In genomic region chr10:83927554-83927953, GRCm38 (mm10) we compare ENCODE assay signal across 18 mouse cellular contexts.
DNase-seq lines count a peak whose midpoint lies in the region; ATAC-seq and TF ChIP-seq lines count a peak whose summit lies in the region.
"Had no signal": no experiment of that assay in that cellular context is flagged by ENCODE, and none has a peak within 500 bp of the region (broad histone marks: within the 10 kb centered on the region; RNA-seq: fewer than 3 reads in every experiment).

No protein-coding gene starts in this region.

- H3K27me3 ChIP-seq in hindbrain, postnatal 0 days (ENCODE audit: insufficient read depth, low read length), result no peaks in the 10 kb centered on the region
- H3K27me3 ChIP-seq in hindbrain, embryonic 12.5 days, result no peaks in the 10 kb centered on the region
- H3K27me3 ChIP-seq in midbrain, postnatal 0 days (ENCODE audit: insufficient read depth, low read length), result no peaks in the 10 kb centered on the region
- H3K27me3 ChIP-seq in midbrain, embryonic 16.5 days (ENCODE audit: control insufficient read depth, insufficient read depth, low read depth, low read length), result no peaks in the 10 kb centered on the region
- H3K27me3 ChIP-seq in forebrain, embryonic 16.5 days (replicated peaks; ENCODE audit: control insufficient read depth, insufficient read depth, low read length), result no peaks in the 10 kb centered on the region
- H3K27me3 ChIP-seq in neural tube, embryonic 14.5 days (ENCODE audit: control insufficient read depth, insufficient read depth, low read length), result no peaks in the 10 kb centered on the region
- H3K27me3 ChIP-seq in kidney, embryonic 14.5 days (ENCODE audit: control insufficient read depth, insufficient read depth, low read length), result no peaks in the 10 kb centered on the region
- H3K27me3 ChIP-seq: embryonic facial prominence, embryonic 13.5 days; neural tube, embryonic 12.5 days had no signal

- H3K36me3 ChIP-seq in hindbrain, postnatal 0 days (ENCODE audit: insufficient read depth, low read length), result no peaks in the 10 kb centered on the region
- no peaks in the 10 kb centered on the region for H3K36me3 ChIP-seq in hindbrain, embryonic 12.5 days
- H3K36me3 ChIP-seq in midbrain, postnatal 0 days (ENCODE audit: insufficient read depth, low read length), result no peaks in the 10 kb centered on the region
- no peaks in the 10 kb centered on the region for H3K36me3 ChIP-seq in midbrain, embryonic 16.5 days (ENCODE audit: control insufficient read depth, insufficient read depth, low read length)
- H3K36me3 ChIP-seq in forebrain, embryonic 16.5 days (ENCODE audit: control insufficient read depth, insufficient read depth), result no peaks in the 10 kb centered on the region
- no peaks in the 10 kb centered on the region for H3K36me3 ChIP-seq in neural tube, embryonic 14.5 days (ENCODE audit: control insufficient read depth, insufficient read depth, low read length)
- no peaks in the 10 kb centered on the region for H3K36me3 ChIP-seq in kidney, embryonic 14.5 days (ENCODE audit: control insufficient read depth, insufficient read depth, low read length)
- H3K36me3 ChIP-seq: embryonic facial prominence, embryonic 13.5 days; neural tube, embryonic 12.5 days; stomach, embryonic 15.5 days had no signal

- H3K9me3 ChIP-seq in hindbrain, postnatal 0 days (ENCODE audit: low read length), result no peaks in the 10 kb centered on the region
- no peaks in the 10 kb centered on the region for H3K9me3 ChIP-seq in hindbrain, embryonic 12.5 days (replicated peaks)
- H3K9me3 ChIP-seq in midbrain, postnatal 0 days (ENCODE audit: low read length), result no peaks in the 10 kb centered on the region
- H3K9me3 ChIP-seq in midbrain, embryonic 16.5 days (replicated peaks; ENCODE audit: control insufficient read depth, low read length, poor library complexity, severe bottlenecking), result no peaks in the 10 kb centered on the region
- no peaks in the 10 kb centered on the region for H3K9me3 ChIP-seq in forebrain, embryonic 16.5 days (ENCODE audit: control insufficient read depth, low read length)
- H3K9me3 ChIP-seq in neural tube, embryonic 14.5 days (ENCODE audit: control insufficient read depth, low read length), result no peaks in the 10 kb centered on the region
- H3K9me3 ChIP-seq in kidney, embryonic 14.5 days (ENCODE audit: control insufficient read depth, low read length), result no peaks in the 10 kb centered on the region
- H3K9me3 ChIP-seq: embryonic facial prominence, embryonic 13.5 days; neural tube, embryonic 12.5 days; stomach, embryonic 15.5 days had no signal

- no peak overlapping the region for H3K4me3 ChIP-seq in hindbrain, postnatal 0 days (ENCODE audit: low read length)
- no peak overlapping the region for H3K4me3 ChIP-seq in hindbrain, embryonic 12.5 days
- H3K4me3 ChIP-seq in midbrain, postnatal 0 days (ENCODE audit: low read depth, low read length), result no peak overlapping the region
- H3K4me3 ChIP-seq in midbrain, embryonic 16.5 days (ENCODE audit: low read depth, low read length), result no peak overlapping the region
- no peak overlapping the region for H3K4me3 ChIP-seq in forebrain, embryonic 16.5 days (replicated peaks; ENCODE audit: low read length)
- no peak overlapping the region for H3K4me3 ChIP-seq in neural tube, embryonic 14.5 days (ENCODE audit: low read depth, low read length)
- H3K4me3 ChIP-seq in kidney, embryonic 14.5 days (ENCODE audit: low read length), result no peak overlapping the region
- H3K4me3 ChIP-seq: embryonic facial prominence, embryonic 13.5 days; neural tube, embryonic 12.5 days; stomach, embryonic 15.5 days had no signal

- H3K4me1 ChIP-seq in hindbrain, postnatal 0 days (ENCODE audit: insufficient read depth, low read length), result no peaks in the 10 kb centered on the region
- 0 out of 2 replicates have a peak, but pooled peaks cover 3% of the 10 kb centered on the region for H3K4me1 ChIP-seq in hindbrain, embryonic 12.5 days
- H3K4me1 ChIP-seq in midbrain, postnatal 0 days (ENCODE audit: insufficient read depth, low read length), result no peaks in the 10 kb centered on the region
- no peaks in the 10 kb centered on the region for H3K4me1 ChIP-seq in midbrain, embryonic 16.5 days (ENCODE audit: control insufficient read depth, insufficient read depth, low read length)
- H3K4me1 ChIP-seq in forebrain, embryonic 16.5 days (replicated peaks; ENCODE audit: control insufficient read depth, insufficient read depth, low read length), result peaks cover 7% of the 10 kb centered on the region
- 0 out of 2 replicates have a peak, but pooled peaks cover 5% of the 10 kb centered on the region for H3K4me1 ChIP-seq in neural tube, embryonic 14.5 days (ENCODE audit: control insufficient read depth, insufficient read depth, low read length)
- H3K4me1 ChIP-seq in kidney, embryonic 14.5 days (ENCODE audit: control insufficient read depth, insufficient read depth, low read length), result no peaks in the 10 kb centered on the region
- H3K4me1 ChIP-seq: stomach, embryonic 15.5 days had no signal

- no peak overlapping the region for H3K4me2 ChIP-seq in hindbrain, postnatal 0 days (ENCODE audit: low read depth, low read length)
- H3K4me2 ChIP-seq in hindbrain, embryonic 12.5 days (replicated peaks), result no peak overlapping the region
- no peak overlapping the region for H3K4me2 ChIP-seq in midbrain, postnatal 0 days (ENCODE audit: low read depth, low read length, poor library complexity, severe bottlenecking)
- no peak overlapping the region for H3K4me2 ChIP-seq in midbrain, embryonic 16.5 days (ENCODE audit: low read length)
- H3K4me2 ChIP-seq in forebrain, embryonic 16.5 days (ENCODE audit: low read length), result no peak overlapping the region
- no peak overlapping the region for H3K4me2 ChIP-seq in neural tube, embryonic 14.5 days (ENCODE audit: low read depth, low read length)
- H3K4me2 ChIP-seq in kidney, embryonic 14.5 days (replicated peaks; ENCODE audit: low read depth, low read length), result no peak overlapping the region
- H3K4me2 ChIP-seq: embryonic facial prominence, embryonic 13.5 days; heart, embryonic 11.5 days; midbrain, embryonic 11.5 days; neural tube, embryonic 12.5 days; stomach, embryonic 15.5 days had no signal

- DNase-seq in hindbrain, postnatal 0 days (ENCODE audit: low spot score), result peak; percentile 29
- DNase-seq in midbrain, postnatal 0 days (ENCODE audit: low spot score), result peak; percentile 20
- DNase-seq in kidney, adult 18-20 months, result no peak
- DNase-seq: adrenal gland, adult 2 months; heart, adult 11 months; kidney, adult 8-10 months; kidney, postnatal 25 days; thymus, postnatal 25 days had no signal

- H3K27ac ChIP-seq in hindbrain, postnatal 0 days, result 0 out of 2 replicates have a peak overlapping the region, but pooled peaks have one; percentile 2
- no peak overlapping the region for H3K27ac ChIP-seq in hindbrain, embryonic 12.5 days
- H3K27ac ChIP-seq in midbrain, postnatal 0 days (ENCODE audit: low read depth, low read length), result no peak overlapping the region
- H3K27ac ChIP-seq in midbrain, embryonic 16.5 days (ENCODE audit: low read length), result no peak overlapping the region
- H3K27ac ChIP-seq in forebrain, embryonic 16.5 days (ENCODE audit: low read length), result peak overlapping the region; percentile 15; the same call in 1 of the 2 replicates
- no peak overlapping the region for H3K27ac ChIP-seq in neural tube, embryonic 14.5 days (ENCODE audit: low read depth, low read length)
- no peak overlapping the region; the same call in 1 of the 2 replicates for H3K27ac ChIP-seq in kidney, embryonic 14.5 days (ENCODE audit: low read depth, low read length)
- H3K27ac ChIP-seq: embryonic facial prominence, embryonic 13.5 days; neural tube, embryonic 12.5 days; stomach, embryonic 15.5 days had no signal

- ATAC-seq in hindbrain, postnatal 0 days, result no peak
- ATAC-seq in hindbrain, embryonic 12.5 days (ENCODE audit: low FRiP score), result no peak
- ATAC-seq in midbrain, postnatal 0 days (ENCODE audit: low FRiP score), result no peak
- ATAC-seq in midbrain, embryonic 16.5 days, result no peak; the same call in 1 of the 2 replicates
- ATAC-seq in forebrain, embryonic 16.5 days, result peak; percentile 79
- peak; percentile 69 for ATAC-seq in neural tube, embryonic 14.5 days (ENCODE audit: low read depth)
- ATAC-seq in kidney, embryonic 14.5 days (ENCODE audit: low FRiP score, low TSS enrichment), result no peak

- WGBS in hindbrain, postnatal 0 days, result 39% methylated on average over 2 of the region's 2 CpGs
- 88% methylated on average over 2 of the region's 2 CpGs for WGBS in hindbrain, embryonic 12.5 days
- WGBS in midbrain, postnatal 0 days, result 76% methylated on average over 2 of the region's 2 CpGs
- WGBS in midbrain, embryonic 16.5 days, result 83% methylated on average over 2 of the region's 2 CpGs
- WGBS in forebrain, embryonic 16.5 days, result 38% methylated on average over 2 of the region's 2 CpGs
- WGBS in neural tube, embryonic 14.5 days, result 72% methylated on average over 2 of the region's 2 CpGs
- 90% methylated on average over 2 of the region's 2 CpGs for WGBS in kidney, embryonic 14.5 days

- no peak overlapping the region for H3K9ac ChIP-seq in hindbrain, postnatal 0 days (replicated peaks; ENCODE audit: low read length)
- H3K9ac ChIP-seq in hindbrain, embryonic 12.5 days, result no peak overlapping the region
- no peak overlapping the region for H3K9ac ChIP-seq in midbrain, postnatal 0 days (replicated peaks; ENCODE audit: low read length, poor library complexity, severe bottlenecking)
- no peak overlapping the region for H3K9ac ChIP-seq in midbrain, embryonic 16.5 days (ENCODE audit: low read depth, low read length)
- no peak overlapping the region for H3K9ac ChIP-seq in forebrain, embryonic 16.5 days (replicated peaks; ENCODE audit: low read depth, low read length)
- H3K9ac ChIP-seq in neural tube, embryonic 14.5 days (replicated peaks; ENCODE audit: low read depth, low read length), result no peak overlapping the region
- H3K9ac ChIP-seq in kidney, embryonic 14.5 days (ENCODE audit: low read depth, low read length), result no peak overlapping the region
- H3K9ac ChIP-seq: embryonic facial prominence, embryonic 13.5 days; neural tube, embryonic 12.5 days; stomach, embryonic 15.5 days had no signal

- TF ChIP-seq CTCF in hindbrain, postnatal 0 days (IDR thresholded peaks at IDR 0.05; ENCODE audit: low read depth), result no peak
- no peak for TF ChIP-seq CTCF in midbrain, postnatal 0 days (IDR thresholded peaks at IDR 0.05)

Comparison
In these comparisons a context has a peak if more than half of its experiments do, and no peak if none do; other contexts are left out.
1. H3K27ac ChIP-seq: peak in hindbrain, postnatal 0 days (single experiment) and forebrain, embryonic 16.5 days (single experiment); none in hindbrain, embryonic 12.5 days (single experiment), midbrain, postnatal 0 days (single experiment), midbrain, embryonic 16.5 days (single experiment), neural tube, embryonic 14.5 days (single experiment) and kidney, embryonic 14.5 days (single experiment).
2. ATAC-seq: peak in forebrain, embryonic 16.5 days (single experiment) and neural tube, embryonic 14.5 days (single experiment); none in hindbrain, postnatal 0 days (single experiment), hindbrain, embryonic 12.5 days (single experiment), midbrain, postnatal 0 days (single experiment), midbrain, embryonic 16.5 days (single experiment) and kidney, embryonic 14.5 days (single experiment).